Mouse (Mus musculus) Muller cell, postnatal 12 days (primary cell): ENCODE results near the gene Dhx16.

ENCODE experiments used
- DNase-seq: peaks from one replicate; pipeline ENCODE4 v3.0.0-alpha.2; 2015; ENCODE audit errors: inconsistent ontology term

Gene Dhx16

DNA sequence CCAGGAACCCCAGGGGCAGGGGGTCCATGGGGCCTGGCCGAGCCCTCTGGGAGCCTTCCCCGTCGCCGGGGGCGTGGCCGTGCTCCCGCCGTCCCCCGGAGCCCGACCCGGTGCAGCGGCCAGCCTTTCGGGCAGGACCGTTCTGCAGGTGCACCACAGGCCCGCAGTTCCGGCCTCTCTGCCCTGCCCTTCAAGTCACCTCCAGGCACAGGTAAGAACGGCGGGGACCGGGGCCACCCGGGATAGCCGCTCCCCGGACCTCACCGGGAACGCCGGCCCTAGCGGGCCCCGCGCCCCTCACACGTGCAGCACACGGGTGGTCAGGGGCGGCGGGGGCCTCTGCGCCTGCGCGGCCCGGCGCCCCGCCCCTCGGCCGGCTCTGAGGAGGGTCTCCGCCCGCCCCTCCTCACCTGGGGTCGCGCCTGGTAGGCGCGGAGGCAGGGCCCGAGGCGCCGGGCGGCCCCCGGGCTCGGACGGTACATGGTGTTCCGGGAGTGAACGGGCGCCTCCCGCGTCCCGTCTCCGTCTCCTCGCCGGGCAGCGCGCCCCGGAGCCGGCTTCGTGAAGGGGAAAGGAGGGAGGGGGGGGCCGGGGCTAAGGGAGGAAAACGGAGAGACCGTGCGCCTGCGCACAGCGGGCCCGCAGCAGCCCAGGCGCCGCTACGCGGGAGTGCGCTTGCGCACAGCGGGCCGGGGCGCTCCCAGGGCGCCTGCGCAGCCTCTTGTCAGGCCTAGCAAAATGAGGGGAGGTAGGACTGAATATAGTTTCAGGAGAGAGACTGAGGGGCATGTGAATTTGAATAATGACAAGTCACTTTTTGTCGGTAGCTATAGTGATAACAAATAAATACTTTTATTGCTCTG lies 17.4 kb downstream of the Dhx16 start, which contains the start of gene 2310061I04Rik:
TSS of gene 2310061I04Rik (minus strand) at position 651 of the 863 bp plus-strand sequence.
- DNase-seq = peak; percentile 96

DNA sequence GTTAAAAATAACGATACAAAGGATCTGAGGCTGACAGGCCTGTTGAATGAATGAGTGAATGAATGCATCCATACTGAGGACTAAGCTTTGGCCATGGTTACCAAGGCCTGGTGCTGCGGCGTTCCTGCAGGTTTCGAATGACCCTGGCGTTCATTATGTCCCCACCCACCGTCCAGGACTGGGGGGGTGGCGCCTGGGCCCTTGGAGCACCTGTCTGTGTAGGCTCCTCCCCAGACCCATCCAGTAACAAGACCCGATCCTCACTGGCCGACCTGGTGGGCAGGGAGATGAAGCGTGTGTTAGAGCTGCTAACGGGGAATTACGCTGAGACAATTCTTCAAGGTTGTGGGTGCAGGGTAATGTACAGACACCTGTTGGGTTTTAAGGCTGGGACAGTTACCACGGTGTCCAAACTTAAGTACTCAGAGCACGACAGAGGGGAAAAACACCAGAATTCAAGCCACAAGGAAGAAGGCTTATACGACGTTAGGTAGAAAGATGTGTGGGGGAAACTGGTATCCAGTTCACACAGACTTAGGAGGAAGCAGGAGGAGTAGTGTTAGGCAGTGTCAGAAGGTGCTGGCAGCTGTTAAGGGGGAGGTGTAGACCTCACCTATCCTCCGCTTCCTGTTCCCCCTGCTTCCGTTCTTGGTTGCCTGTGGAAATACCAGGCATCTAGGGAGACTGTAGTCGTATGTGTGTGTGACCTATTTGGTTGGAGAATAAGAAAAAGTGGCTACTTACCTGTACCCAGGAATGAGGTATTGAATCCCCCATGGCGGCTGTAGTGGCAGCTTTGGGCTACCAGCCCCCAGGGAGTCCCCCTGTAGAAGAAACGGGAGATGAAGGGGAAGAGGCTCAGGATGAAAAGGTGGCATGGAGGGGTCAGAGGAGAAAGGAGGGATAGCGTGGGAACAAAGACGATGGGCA lies 18.3 kb downstream of the Dhx16 start:
- no peak for DNase-seq

GRCm38 (mm10) chr17:35900636-35901035 lies 21.0 kb downstream of the Dhx16 start:
- no peak for DNase-seq

DNA sequence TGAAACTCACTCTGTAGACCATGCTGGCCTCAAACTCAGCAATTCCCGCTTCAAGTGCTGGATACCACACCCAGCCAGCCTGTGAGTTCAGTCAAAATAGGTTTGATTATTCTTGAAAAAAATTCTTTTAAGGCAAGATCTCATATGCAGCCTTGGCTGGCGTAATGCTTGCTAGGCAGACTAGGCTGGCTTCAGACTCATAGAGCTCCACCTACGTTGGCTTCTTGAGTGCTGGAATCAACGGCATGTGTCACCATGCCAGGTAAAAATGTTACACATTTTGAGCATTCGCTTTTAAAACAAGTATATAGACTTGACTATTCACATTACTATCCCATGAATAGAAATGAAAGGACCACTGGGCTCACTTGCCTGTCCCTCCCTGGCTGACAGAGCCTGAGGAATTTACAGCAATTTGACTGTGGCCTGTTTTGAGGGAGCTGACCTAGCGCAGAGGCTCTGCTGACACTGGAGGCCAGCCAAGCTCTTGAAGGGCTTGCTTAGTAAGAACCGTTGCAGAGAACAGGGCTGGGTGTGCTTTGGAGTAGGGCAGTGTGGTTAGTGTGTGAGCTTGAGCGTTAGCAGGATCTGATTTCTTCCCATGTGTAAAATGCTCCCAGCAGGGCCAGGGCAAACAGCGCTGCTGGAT lies 23.8 kb downstream of the Dhx16 start:
- DNase-seq = peak; percentile 77

GRCm38 (mm10) chr17:35903992-35904355 lies 24.4 kb downstream of the Dhx16 start:
- DNase-seq = no peak

- no peak for DNase-seq
Observed at GRCm38 (mm10) chr17:35905587-35905986, 26.0 kb downstream of the Dhx16 start.

DNA sequence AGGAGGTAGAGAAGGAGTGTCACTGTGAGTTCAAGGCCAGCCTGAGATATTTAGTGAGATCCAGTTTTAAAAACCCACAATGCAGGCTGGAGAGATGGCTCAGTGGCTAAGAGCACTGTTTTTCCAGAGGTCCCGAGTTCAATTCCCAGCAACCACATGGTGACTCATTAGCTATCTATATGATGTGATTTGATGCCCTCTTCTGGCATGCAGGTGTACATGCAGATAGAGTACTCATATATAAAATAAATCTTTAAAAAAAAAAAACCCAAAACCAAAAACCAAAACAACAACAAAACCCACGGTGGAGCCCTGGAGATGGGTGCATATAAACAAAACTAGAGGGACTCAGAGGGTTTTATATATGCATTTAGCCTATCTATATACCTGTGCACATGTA lies 28.0 kb downstream of the Dhx16 start:
- DNase-seq = no peak

GRCm38 (mm10) chr17:35909186-35909918 lies 29.7 kb downstream of the Dhx16 start:
- no peak for DNase-seq

- DNase-seq = peak; percentile 95
Observed at GRCm38 (mm10) chr17:35909919-35910369, 30.3 kb downstream of the Dhx16 start, which contains the start of gene Atat1. Gene Atat1 (minus strand): TSS chr17:35910075.

GRCm38 (mm10) chr17:35914975-35915374 lies 35.4 kb downstream of the Dhx16 start:
- no peak for DNase-seq

- no peak for DNase-seq
Observed at GRCm38 (mm10) chr17:35915538-35916296, 36.1 kb downstream of the Dhx16 start.

- DNase-seq = peak; percentile 100
Observed at GRCm38 (mm10) chr17:35916297-35917142, 36.9 kb downstream of the Dhx16 start, which contains the start of the genes Mrps18b and Ppp1r10. Gene Mrps18b (minus strand): TSS chr17:35916389. Gene Ppp1r10 (plus strand): TSS chr17:35916434.

GRCm38 (mm10) chr17:35917143-35917462 lies 37.5 kb downstream of the Dhx16 start:
- no peak for DNase-seq

GRCm38 (mm10) chr17:35917463-35918251 lies 38.0 kb downstream of the Dhx16 start:
- no peak for DNase-seq

DNA sequence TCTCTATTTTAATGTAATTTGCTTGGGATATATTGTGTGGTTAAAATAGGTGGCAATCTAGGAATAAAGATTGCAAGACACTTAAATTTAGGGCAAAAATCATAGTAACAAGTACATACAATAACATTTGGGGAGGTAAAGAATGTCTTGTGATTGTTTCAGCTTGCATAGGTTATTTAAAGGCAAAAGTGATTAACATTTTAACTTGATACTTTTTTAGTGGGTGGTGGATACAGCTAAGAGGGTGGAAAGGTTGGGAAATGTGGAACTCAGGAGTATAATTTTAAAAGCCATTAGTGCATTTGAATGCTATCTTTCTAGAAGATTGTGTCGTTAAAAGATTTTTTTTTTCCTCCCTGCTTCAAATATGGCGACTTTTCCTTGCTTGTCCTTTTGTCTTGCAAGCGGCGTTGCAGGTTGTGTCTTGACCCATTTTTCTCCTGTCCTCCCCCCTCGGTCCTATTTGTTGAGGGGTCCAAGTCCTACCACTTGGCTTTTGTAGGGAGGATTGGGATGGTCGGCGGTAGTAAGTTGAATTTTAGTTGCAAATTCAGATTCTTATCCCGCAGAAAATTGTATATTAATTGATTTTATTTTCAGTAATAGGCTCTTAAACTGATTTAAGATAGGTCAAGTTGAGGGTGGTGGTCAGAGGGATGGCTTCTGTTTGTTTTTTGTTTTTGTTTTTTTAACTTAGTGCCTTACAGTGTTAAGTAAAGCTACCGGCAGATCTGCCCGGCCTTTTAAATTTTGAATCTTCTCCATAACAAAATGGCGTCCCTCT lies 38.8 kb downstream of the Dhx16 start:
- DNase-seq = peak; percentile 60

DNA sequence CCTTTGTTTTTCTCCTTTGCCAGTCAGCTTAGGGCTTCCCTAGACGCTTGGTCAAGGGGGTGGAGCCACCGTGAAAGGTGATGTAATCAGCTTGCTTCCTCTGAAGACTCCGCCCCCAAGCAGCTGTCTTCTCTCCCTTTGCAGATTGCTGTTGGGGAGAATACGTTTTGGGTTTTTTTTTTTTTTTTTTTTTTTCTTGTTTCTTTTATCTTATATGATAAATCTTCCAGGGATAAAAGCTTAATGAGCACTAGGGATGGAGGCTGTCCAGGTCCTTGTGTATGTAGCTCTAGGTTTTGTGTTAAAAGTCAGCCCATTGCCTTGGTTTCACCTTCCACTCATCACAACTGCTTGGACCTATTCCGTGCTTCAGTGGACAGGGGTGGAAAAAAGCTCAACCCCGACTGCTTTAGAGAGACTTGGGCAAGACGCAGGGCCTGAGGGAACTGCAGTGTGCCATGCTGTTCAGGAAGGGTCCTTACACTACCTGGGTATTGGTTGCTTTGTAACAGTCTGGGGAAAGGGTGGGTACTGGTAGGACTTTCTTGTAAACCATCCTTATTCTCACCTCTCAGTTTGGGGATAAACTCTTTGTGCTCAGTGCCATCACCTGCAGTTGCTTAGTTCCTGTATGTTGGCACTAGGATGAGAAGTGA lies 39.6 kb downstream of the Dhx16 start:
- peak; percentile 94 for DNase-seq

- no peak for DNase-seq
Observed at GRCm38 (mm10) chr17:35919864-35920301, 40.3 kb downstream of the Dhx16 start.
